Mouse (Mus musculus) cerebellum, adult 2 months (tissue): ENCODE results near the gene Dennd2d.

Experiments
- CTCF ChIP-seq: fragments of 200-500 bp; IDR thresholded peaks from 2 replicates; pipeline ENCODE4 v1.5.1; 2011; ENCODE audit warnings: low read depth, mild to moderate bottlenecking, control low read depth, low read length, moderate library complexity, borderline replicate concordance; ENCODE audit not compliant: insufficient read depth
- POLR2A ChIP-seq: fragments of 200-500 bp; IDR thresholded peaks from 2 replicates; pipeline ENCODE4 v1.6.1; 2011; ENCODE audit warnings: low read length, control low read depth, borderline replicate concordance; ENCODE audit not compliant: insufficient read depth

DNA sequence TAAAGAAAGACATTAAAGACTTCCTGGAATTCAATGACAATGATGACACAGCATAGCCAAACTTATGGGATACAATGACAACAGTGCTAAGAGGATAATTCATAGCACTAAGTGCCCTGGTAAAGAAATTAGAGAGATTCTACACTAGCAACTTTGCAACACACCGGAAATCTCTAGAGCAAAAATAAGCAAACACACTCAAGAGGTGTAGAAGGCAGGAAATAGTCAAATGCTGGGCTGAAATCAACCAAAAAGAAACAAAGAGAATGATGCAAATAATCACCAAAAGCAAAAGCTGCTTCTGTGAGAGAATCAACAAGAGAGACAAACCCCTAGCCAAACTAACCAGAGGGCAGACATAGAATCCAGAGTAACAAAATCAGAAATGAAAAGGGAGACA is 40.5 kb downstream of the Dennd2d start:
- no peak for TF ChIP-seq CTCF
- TF ChIP-seq POLR2A: no peak
